Mouse (Mus musculus) gonadal fat pad, adult 2 months (tissue): ENCODE data around the gene 1700001P01Rik. TPM values are rescaled to one million over a fixed set of nuclear protein-coding genes. Genes with fewer than 3 reads are reported as not detected.

Experiments
- DNase-seq: peaks from one replicate; pipeline ENCODE4 v3.0.0-alpha.2; 2012; ENCODE audit warnings: low read depth
- polyA plus RNA-seq: library from polyadenylated mRNA; depleted of rRNA; stranded (reverse); fragments of >200 nt; gene quantifications from 2 replicates; pipeline ENCODE4 v1.2.3, GENCODE M21; 2012

1700001P01Rik gene
- polyA plus RNA-seq, 1 experiment = 0.70 TPM

GRCm38 (mm10) chr11:97809235-97810121 is 33.8 kb upstream of the 1700001P01Rik start:
- no peak for DNase-seq

- no peak for DNase-seq
Measured at GRCm38 (mm10) chr11:97808621-97809234, 33.0 kb upstream of the 1700001P01Rik start.

GRCm38 (mm10) chr11:97808093-97808492 is 32.4 kb upstream of the 1700001P01Rik start:
- no peak for DNase-seq

- no peak for DNase-seq
Measured at GRCm38 (mm10) chr11:97807626-97808025, 31.9 kb upstream of the 1700001P01Rik start.

- DNase-seq = no peak
Measured at GRCm38 (mm10) chr11:97806613-97806964, 30.9 kb upstream of the 1700001P01Rik start.

- DNase-seq = no peak
Measured at GRCm38 (mm10) chr11:97805662-97806612, 30.2 kb upstream of the 1700001P01Rik start.

- no peak for DNase-seq
Measured at GRCm38 (mm10) chr11:97804841-97805661, 29.3 kb upstream of the 1700001P01Rik start.

GRCm38 (mm10) chr11:97803847-97804246 is 28.1 kb upstream of the 1700001P01Rik start:
- DNase-seq = no peak

GRCm38 (mm10) chr11:97802495-97802894 is 26.8 kb upstream of the 1700001P01Rik start:
- no peak for DNase-seq

GRCm38 (mm10) chr11:97802194-97802470 is 26.4 kb upstream of the 1700001P01Rik start:
- DNase-seq = no peak

- peak; percentile 85 for DNase-seq
Measured at GRCm38 (mm10) chr11:97801409-97802193, 25.9 kb upstream of the 1700001P01Rik start.

- DNase-seq = no peak
Measured at GRCm38 (mm10) chr11:97800691-97801408, 25.1 kb upstream of the 1700001P01Rik start.

- DNase-seq = no peak
Measured at GRCm38 (mm10) chr11:97799994-97800690, 24.4 kb upstream of the 1700001P01Rik start.

GRCm38 (mm10) chr11:97799146-97799993 is 23.7 kb upstream of the 1700001P01Rik start:
- no peak for DNase-seq

GRCm38 (mm10) chr11:97798782-97799145 is 23.0 kb upstream of the 1700001P01Rik start, which contains the start of gene Lasp1:
Gene Lasp1 (plus strand): TSS chr11:97799000.
- DNase-seq = no peak

GRCm38 (mm10) chr11:97798083-97798435 is 22.3 kb upstream of the 1700001P01Rik start:
- DNase-seq = no peak

GRCm38 (mm10) chr11:97797369-97798082 is 21.8 kb upstream of the 1700001P01Rik start:
- DNase-seq = no peak

- no peak for DNase-seq
Measured at GRCm38 (mm10) chr11:97796910-97797309, 21.2 kb upstream of the 1700001P01Rik start.
